Mouse (Mus musculus) heart, embryonic 13.5 days (tissue): ENCODE data around the gene Gm10974. TPM values are rescaled to one million over a fixed set of nuclear protein-coding genes. Genes with fewer than 3 reads are reported as not detected.
A peak's percentile ranks its signal among the peaks of the same experiment; 100 is the strongest.

Experiments
- ATAC-seq: fragments of 200-750 bp; cut with Nextera tagmentation; 2 replicates; pipeline ENCODE4 v1.8.0; 2017; ENCODE audit warnings: moderate TSS enrichment; ENCODE audit not compliant: insufficient number of reproducible peaks, low FRiP score, low TSS enrichment; ENCODE audit errors: extremely low read depth
- H3K27ac ChIP-seq: fragments of 300-500 bp; sonication (generic); replicated peaks from 2 replicates; pipeline ENCODE4 v1.5.1; 2015; ENCODE audit warnings: moderate library complexity, mild to moderate bottlenecking, inconsistent platforms
- H3K27me3 ChIP-seq: fragments of 300-500 bp; sonication (generic); replicated peaks from 2 replicates; pipeline ENCODE4 v1.6.1; 2015; ENCODE audit warnings: mild to moderate bottlenecking, inconsistent platforms
- H3K36me3 ChIP-seq: fragments of 300-500 bp; sonication (generic); 2 replicates; pipeline ENCODE4 v1.6.1; 2015; ENCODE audit warnings: mild to moderate bottlenecking, inconsistent platforms
- H3K4me1 ChIP-seq: fragments of 300-500 bp; sonication (generic); 2 replicates; pipeline ENCODE4 v1.6.1; 2015; ENCODE audit warnings: inconsistent platforms
- H3K4me2 ChIP-seq: fragments of 300-500 bp; sonication (generic); 2 replicates; pipeline ENCODE4 v1.6.1; 2015; ENCODE audit warnings: inconsistent platforms, mild to moderate bottlenecking, moderate library complexity
- H3K4me3 ChIP-seq: fragments of 300-500 bp; sonication (generic); 2 replicates; pipeline ENCODE4 v1.5.1; 2015; ENCODE audit warnings: moderate library complexity, mild to moderate bottlenecking, inconsistent platforms
- H3K9ac ChIP-seq: fragments of 300-500 bp; sonication (generic); 2 replicates; pipeline ENCODE4 v1.6.1; 2015; ENCODE audit warnings: inconsistent platforms, mild to moderate bottlenecking, moderate library complexity
- H3K9me3 ChIP-seq: fragments of 300-500 bp; sonication (generic); 2 replicates; pipeline ENCODE4 v1.6.1; 2016; ENCODE audit warnings: inconsistent platforms
- WGBS: fragments of 180-500 bp; shearing (Covaris S2); methylation state at CpG from one replicate; pipeline ENCODE4 v1.1.7; 2015; ENCODE audit warnings: mixed read lengths; 5-methylcytosine and 5-hydroxymethylcytosine counted together
- polyA plus RNA-seq: library from polyadenylated mRNA; unstranded; fragments of >200 nt; fragmentation: Nextera tagmentation; extraction: Ambion mirVana; gene quantifications from 2 replicates; pipeline ENCODE4 v1.2.1, GENCODE M21; 2015

Gene Gm10974
- polyA plus RNA-seq, 1 experiment from 2014 or later, result not detected

DNA sequence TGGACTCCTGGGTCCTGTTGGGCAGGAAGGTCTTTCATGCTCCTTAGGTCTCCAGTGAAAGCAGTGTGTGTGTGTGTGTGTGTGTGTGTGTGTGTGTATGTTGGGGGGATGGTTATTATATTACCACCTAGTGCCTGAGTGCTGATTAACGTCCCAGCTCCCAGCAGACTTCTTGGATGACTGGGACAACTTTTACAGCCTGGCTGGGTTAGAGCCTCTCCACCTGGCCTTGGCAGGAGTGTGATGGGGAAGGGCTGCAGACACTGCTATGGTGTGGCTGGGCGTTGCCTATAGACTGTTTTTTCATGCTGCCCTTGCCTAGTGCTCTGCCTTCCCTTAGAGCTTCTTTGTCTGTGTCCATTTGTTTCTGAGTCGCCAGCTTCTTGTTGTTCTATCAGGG lies 25.7 kb upstream of the Gm10974 start:
- no peaks in the 10 kb centered on the region for H3K9me3 ChIP-seq
- H3K27ac ChIP-seq, result peak overlapping the region; percentile 40
- peaks cover 20% of the 10 kb centered on the region for H3K4me1 ChIP-seq
- peaks cover 5% of the 10 kb centered on the region; the same call in 1 of the 2 replicates for H3K36me3 ChIP-seq
- ATAC-seq, result no peak
- H3K4me3 ChIP-seq, result no peak overlapping the region
- peak overlapping the region; percentile 44; the same call in 1 of the 2 replicates for H3K9ac ChIP-seq
- no peaks in the 10 kb centered on the region for H3K27me3 ChIP-seq
- 25% methylated on average over 3 of the region's 3 CpGs for WGBS
- H3K4me2 ChIP-seq, result peak overlapping the region; percentile 20

DNA sequence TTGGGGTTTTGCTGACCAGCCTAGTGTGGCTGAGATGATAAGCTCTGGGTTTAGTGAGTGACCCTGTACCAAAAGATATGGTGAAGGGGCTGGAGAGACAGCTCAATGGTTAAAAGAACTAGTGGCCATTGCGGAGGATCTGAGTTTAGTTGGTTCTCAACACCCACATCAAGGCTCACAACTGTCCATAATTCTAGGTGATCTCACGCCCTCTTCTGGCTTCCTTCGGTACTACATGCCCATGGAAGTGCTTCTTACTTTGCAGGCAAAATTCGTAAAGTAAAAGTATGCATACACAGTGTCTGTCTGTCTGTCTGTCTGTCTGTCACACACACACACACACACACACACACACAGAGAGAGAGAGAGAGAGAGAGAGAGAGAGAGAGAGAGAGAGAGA lies 23.4 kb upstream of the Gm10974 start:
- no peak overlapping the region for H3K4me3 ChIP-seq
- H3K4me2 ChIP-seq, result no peak overlapping the region
- WGBS, result 36% methylated on average over 4 of the region's 4 CpGs
- no peak overlapping the region for H3K27ac ChIP-seq
- no peak overlapping the region for H3K9ac ChIP-seq
- no peaks in the 10 kb centered on the region for H3K9me3 ChIP-seq
- peaks cover 20% of the 10 kb centered on the region for H3K4me1 ChIP-seq
- no peak for ATAC-seq
- peaks cover 5% of the 10 kb centered on the region; the same call in 1 of the 2 replicates for H3K36me3 ChIP-seq
- H3K27me3 ChIP-seq, result no peaks in the 10 kb centered on the region

DNA sequence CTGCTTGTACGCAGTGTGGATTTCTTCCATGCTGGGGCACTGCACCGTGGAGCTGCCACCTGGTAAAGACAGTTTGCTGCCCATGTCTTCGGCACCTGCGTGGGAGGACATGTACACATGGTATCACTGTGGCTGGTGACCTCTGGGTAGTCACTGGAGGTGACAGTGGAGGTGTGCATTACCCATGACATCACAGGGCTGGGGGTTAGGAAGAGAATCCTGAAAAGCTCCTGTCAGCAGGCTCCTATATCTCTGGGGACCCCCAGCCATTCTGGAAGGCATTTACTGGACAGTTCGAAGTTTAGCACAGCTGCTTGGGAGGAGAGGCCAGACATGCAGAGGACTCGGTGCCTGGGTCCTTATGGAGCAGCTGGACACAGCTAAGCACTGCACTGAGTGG lies 22.9 kb upstream of the Gm10974 start:
- ATAC-seq, result no peak
- no peak overlapping the region for H3K27ac ChIP-seq
- H3K9ac ChIP-seq, result peak overlapping the region; percentile 16; the same call in 1 of the 2 replicates
- no peak overlapping the region for H3K4me3 ChIP-seq
- no peaks in the 10 kb centered on the region for H3K9me3 ChIP-seq
- H3K4me1 ChIP-seq, result peaks cover 20% of the 10 kb centered on the region
- 60% methylated on average over 6 of the region's 6 CpGs for WGBS
- peaks cover 5% of the 10 kb centered on the region; the same call in 1 of the 2 replicates for H3K36me3 ChIP-seq
- H3K4me2 ChIP-seq, result no peak overlapping the region
- H3K27me3 ChIP-seq, result no peaks in the 10 kb centered on the region

DNA sequence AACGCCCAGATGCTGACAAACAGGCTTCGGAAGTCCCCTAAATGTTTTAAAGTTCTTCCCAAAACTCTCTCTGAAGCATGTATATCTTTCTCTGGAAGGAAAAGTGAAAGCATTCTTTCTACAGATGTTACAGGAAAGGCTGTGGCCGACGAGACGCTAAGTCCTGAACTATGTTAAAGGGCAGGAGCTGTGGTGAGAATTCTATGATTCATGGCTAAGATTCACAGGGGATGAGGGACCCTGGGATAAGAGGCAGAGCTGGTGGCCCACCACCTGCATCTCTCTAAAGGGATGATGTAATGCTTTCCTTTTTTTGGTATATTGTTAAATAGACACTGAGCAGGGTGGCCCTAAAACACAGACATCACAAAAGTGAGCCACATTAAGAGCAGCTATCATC lies 22.4 kb upstream of the Gm10974 start:
- no peak overlapping the region for H3K9ac ChIP-seq
- H3K4me1 ChIP-seq, result peaks cover 20% of the 10 kb centered on the region
- H3K36me3 ChIP-seq, result peaks cover 5% of the 10 kb centered on the region; the same call in 1 of the 2 replicates
- no peaks in the 10 kb centered on the region for H3K27me3 ChIP-seq
- ATAC-seq, result no peak
- H3K4me2 ChIP-seq, result no peak overlapping the region
- no peaks in the 10 kb centered on the region for H3K9me3 ChIP-seq
- 69% methylated on average over 5 of the region's 5 CpGs for WGBS
- no peak overlapping the region for H3K4me3 ChIP-seq
- no peak overlapping the region for H3K27ac ChIP-seq

DNA sequence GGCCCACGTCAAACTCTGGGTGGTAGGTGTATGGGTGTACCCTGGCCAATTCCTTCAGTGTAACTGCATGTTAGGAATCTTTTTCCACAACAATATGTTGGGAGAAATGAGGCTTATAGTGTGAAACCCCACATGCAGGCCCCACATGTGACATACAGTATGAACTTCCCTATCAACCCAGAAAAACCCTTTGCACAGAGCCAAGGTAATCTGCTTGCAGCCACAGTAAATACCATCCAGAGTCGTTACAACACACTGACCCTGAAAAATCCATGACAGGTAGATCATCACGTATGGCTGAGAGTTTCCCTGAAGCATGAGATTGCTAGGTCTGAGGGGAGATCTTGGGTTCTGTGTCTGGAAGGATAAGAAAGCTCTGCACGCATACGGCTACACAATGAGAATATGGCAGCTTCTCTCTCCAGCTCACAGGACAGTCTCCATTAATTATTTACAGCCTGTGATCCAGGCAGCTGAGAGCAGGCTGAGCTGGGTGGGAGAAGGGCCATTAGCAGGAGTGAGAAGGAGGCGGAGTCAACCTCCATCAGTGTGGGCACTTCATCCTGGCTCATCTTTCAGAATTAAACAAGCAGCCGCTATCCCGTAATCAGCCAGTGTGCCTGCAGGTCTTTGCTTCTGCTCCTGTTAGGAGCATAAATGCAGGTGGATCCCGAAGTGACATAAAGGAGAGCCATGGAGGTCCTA lies 18.6 kb upstream of the Gm10974 start:
- H3K36me3 ChIP-seq, result no peaks in the 10 kb centered on the region
- no peak overlapping the region for H3K9ac ChIP-seq
- H3K4me1 ChIP-seq, result no peaks in the 10 kb centered on the region
- no peak overlapping the region for H3K4me3 ChIP-seq
- no peak overlapping the region for H3K4me2 ChIP-seq
- no peak for ATAC-seq
- H3K9me3 ChIP-seq, result no peaks in the 10 kb centered on the region
- no peaks in the 10 kb centered on the region for H3K27me3 ChIP-seq
- no peak overlapping the region for H3K27ac ChIP-seq
- 57% methylated on average over 9 of the region's 9 CpGs for WGBS

DNA sequence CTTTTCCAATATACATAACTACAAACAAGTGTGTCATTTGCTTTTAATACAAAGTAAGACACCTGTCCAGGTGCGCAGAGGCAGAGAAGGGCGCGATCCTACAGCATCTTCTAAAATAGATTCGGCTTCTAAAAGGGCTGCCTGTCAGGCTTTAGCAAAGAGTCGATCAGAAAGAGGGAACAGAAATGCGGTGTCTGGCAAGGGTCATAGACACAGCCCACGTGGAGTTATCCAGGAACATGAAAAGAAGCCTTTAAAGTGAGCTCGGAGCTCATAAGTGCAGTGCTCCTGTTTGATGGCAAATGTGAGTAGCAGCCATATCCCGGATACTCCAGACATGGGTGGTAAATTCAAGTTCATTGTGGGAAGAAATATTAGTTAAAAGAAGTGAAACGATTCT lies 17.1 kb upstream of the Gm10974 start:
- Histone ChIP-seq H3K9ac (no peak overlapping the region), H3K4me3 (no peak overlapping the region), H3K27me3 (no peaks in the 10 kb centered on the region), H3K27ac (no peak overlapping the region), H3K9me3 (no peaks in the 10 kb centered on the region), H3K4me2 (no peak overlapping the region), H3K36me3 (no peaks in the 10 kb centered on the region), H3K4me1 (no peaks in the 10 kb centered on the region)
- 76% methylated on average over 10 of the region's 10 CpGs for WGBS
- ATAC-seq, result no peak

DNA sequence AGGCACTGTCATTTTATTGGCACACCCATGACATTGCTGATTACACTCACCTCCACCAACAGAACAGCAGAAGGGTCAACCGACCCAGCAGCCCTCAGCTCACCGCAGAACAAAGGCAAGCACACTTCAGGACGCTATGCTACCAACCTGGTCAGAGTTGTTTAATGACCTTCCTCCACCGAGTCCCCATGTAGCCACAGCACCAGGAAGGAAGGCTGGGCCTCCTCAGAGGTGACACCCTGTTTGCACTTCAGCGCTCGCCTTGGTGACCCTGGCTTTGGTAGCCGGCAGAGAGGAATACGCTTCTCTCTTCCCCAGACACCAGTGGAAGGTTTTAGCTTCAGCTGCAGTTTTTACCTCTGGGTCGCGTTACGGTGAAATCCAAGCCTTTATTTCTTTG lies 16.0 kb upstream of the Gm10974 start:
- Histone ChIP-seq H3K27ac (no peak overlapping the region), H3K9me3 (no peaks in the 10 kb centered on the region), H3K4me1 (no peaks in the 10 kb centered on the region), H3K36me3 (no peaks in the 10 kb centered on the region), H3K4me3 (no peak overlapping the region), H3K9ac (0 out of 2 replicates have a peak overlapping the region, but pooled peaks have one; percentile 10), H3K27me3 (no peaks in the 10 kb centered on the region), H3K4me2 (no peak overlapping the region)
- ATAC-seq, result no peak
- WGBS, result 55% methylated on average over 11 of the region's 11 CpGs

DNA sequence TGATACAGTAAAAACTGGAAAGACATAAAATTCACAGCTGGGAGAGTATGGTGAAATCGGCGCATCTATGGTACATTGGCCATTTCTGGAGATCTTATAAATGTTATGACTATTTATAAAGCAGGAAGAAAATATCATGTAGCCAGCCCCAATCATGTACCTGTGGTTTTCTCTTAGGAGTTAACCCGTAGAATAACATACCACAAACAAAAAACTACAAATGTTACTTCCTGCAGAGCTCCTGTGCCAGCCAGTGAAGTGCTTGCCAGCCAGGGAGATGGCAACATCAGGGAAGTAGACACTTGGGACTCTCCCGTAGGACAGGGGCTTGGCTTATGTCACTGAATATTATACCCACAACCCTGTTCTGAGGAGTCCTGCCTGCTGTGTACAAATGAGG lies 14.6 kb upstream of the Gm10974 start:
- no peaks in the 10 kb centered on the region for H3K4me1 ChIP-seq
- WGBS, result 80% methylated on average over 4 of the region's 4 CpGs
- no peak for ATAC-seq
- no peak overlapping the region for H3K9ac ChIP-seq
- no peak overlapping the region for H3K4me2 ChIP-seq
- no peaks in the 10 kb centered on the region for H3K9me3 ChIP-seq
- no peak overlapping the region for H3K27ac ChIP-seq
- no peaks in the 10 kb centered on the region for H3K36me3 ChIP-seq
- H3K27me3 ChIP-seq, result no peaks in the 10 kb centered on the region
- H3K4me3 ChIP-seq, result no peak overlapping the region

DNA sequence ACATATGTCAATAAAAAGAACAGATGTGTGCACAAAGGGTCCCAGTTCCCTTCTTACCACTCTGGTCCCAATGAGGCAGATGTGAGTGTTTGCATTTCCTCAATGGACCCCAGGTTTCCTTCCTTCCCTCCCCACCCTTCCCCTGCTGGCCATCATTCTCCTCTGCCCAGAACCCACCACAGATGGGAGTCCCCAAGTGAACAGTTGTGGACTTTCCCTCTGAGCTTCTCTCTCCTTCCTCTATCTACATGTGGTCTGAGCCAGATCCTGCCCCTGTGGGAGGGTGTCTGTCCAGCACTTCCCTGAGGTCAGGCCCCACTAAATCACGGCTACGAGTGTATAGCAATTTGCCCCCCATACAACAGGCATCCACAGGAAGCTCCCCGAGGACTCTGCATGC lies 10.8 kb upstream of the Gm10974 start:
- no peak for ATAC-seq
- H3K27ac ChIP-seq, result no peak overlapping the region
- WGBS, result 54% methylated on average over 3 of the region's 3 CpGs
- H3K36me3 ChIP-seq, result peaks cover 5% of the 10 kb centered on the region
- H3K9ac ChIP-seq, result no peak overlapping the region
- H3K9me3 ChIP-seq, result no peaks in the 10 kb centered on the region
- no peak overlapping the region for H3K4me2 ChIP-seq
- no peak overlapping the region for H3K4me3 ChIP-seq
- no peaks in the 10 kb centered on the region for H3K27me3 ChIP-seq
- H3K4me1 ChIP-seq, result no peaks in the 10 kb centered on the region

DNA sequence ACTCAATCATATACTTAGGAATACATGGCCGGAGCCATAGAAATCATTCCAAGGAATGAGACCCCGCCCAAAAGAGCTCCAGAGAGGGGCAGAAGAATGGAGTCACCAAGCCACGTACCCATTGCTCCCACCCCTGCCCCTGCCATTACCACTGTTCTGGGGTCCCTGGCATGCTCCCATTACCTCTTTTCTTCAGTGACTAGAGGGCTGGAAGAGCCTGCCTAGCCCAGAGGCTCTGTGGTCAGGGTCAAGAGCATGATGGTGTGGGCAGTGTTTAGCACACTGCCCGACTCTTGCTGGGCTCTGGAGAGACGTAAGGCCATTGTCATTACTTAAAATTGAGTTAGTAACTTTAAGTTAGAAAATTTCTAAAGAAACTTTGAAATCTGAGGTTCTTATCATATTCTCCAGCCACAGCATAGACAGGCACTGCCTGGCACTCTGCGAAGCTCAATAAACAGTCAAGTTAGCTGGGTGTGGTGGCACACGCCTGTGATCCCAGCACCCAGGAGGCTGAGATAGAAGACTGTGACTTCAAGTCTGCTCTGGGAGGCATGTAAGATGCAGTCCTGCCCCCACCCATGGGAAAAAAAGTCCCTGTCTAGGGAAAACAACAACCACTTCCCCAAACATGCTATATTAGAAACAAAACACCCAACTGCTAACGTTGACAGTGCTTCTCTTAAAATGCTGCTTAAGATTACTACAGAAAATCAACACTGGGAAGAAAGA lies 9.7 kb upstream of the Gm10974 start:
- Histone ChIP-seq H3K4me3 (no peak overlapping the region), H3K9ac (no peak overlapping the region), H3K9me3 (peaks cover 7% of the 10 kb centered on the region; the same call in 1 of the 2 replicates), H3K4me1 (no peaks in the 10 kb centered on the region), H3K27me3 (no peaks in the 10 kb centered on the region), H3K36me3 (peaks cover 12% of the 10 kb centered on the region), H3K4me2 (no peak overlapping the region), H3K27ac (no peak overlapping the region)
- no peak for ATAC-seq
- 76% methylated on average over 8 of the region's 8 CpGs for WGBS

DNA sequence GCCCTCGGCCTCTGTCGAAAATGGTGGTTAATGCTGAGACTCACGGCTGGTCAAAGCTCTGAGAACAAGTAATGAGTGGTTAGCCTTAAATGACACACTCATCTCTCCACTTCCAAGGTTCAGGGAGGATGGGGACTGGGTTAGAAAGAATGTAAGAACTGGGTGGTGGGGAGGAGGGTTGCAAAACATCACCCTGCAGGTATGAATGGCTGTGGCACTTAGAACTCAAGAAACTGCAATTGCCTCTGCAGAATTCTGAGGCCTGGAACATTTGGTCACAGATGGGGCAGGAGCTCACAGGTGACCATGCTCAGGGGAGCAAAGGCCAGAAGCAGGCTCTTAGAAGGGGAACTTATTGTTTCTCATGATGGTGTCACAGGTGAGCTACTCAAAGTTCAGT lies 7.2 kb upstream of the Gm10974 start:
- Histone ChIP-seq H3K9ac (no peak overlapping the region), H3K9me3 (peaks cover 16% of the 10 kb centered on the region), H3K27me3 (no peaks in the 10 kb centered on the region), H3K36me3 (peaks cover 15% of the 10 kb centered on the region), H3K4me2 (no peak overlapping the region), H3K4me3 (no peak overlapping the region), H3K27ac (no peak overlapping the region), H3K4me1 (no peaks in the 10 kb centered on the region)
- 80% methylated on average over 3 of the region's 3 CpGs for whole genome bisulfite sequencing
- no peak for ATAC-seq

DNA sequence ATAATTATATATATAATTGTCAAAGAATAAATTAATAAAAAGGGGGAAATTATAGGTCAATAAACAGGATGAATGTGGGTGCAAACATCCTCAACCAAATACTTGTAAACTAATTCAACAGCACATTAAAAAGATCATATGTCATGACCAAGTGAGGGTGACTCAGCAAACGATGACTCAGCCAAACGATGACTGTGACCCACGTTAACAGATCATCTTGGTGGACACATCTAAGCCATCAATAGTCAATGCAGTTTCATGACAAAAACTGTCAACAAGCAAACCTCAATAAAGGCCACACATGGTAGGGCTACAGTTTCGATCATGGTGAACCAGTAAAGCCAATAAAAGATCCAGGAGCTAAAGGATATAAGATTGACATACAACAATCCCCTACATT lies 6.7 kb upstream of the Gm10974 start:
- no peak for ATAC-seq
- H3K9me3 ChIP-seq, result peaks cover 16% of the 10 kb centered on the region
- WGBS, result 81% methylated on average over 4 of the region's 4 CpGs
- H3K27me3 ChIP-seq, result no peaks in the 10 kb centered on the region
- no peak overlapping the region for H3K4me2 ChIP-seq
- H3K27ac ChIP-seq, result no peak overlapping the region
- no peaks in the 10 kb centered on the region for H3K4me1 ChIP-seq
- no peak overlapping the region for H3K4me3 ChIP-seq
- no peak overlapping the region for H3K9ac ChIP-seq
- peaks cover 15% of the 10 kb centered on the region for H3K36me3 ChIP-seq
